Mouse (Mus musculus): ENCODE data around the gene Rnf141. TPM values are rescaled to one million over a fixed set of nuclear protein-coding genes. Genes with fewer than 3 reads are reported as not detected.
A peak's percentile ranks its signal among the peaks of the same experiment; 100 is the strongest.

Gene Rnf141
- total and polyA plus RNA-seq, 2 experiments from 2014 or later = 36.7 to 98.8 TPM

- TF ChIP-seq CTCF (IDR thresholded peaks at IDR 0.05; ENCODE audit: low read depth) = no peak
- ATAC-seq = no peak
Observed at GRCm38 (mm10) chr7:110810995-110811394, 33.3 kb downstream of the Rnf141 start.

GRCm38 (mm10) chr7:110809585-110810557 is 34.4 kb downstream of the Rnf141 start:
- H3K27me3 ChIP-seq (ENCODE audit: insufficient read depth, low read length) = no peaks in the 10 kb centered on the region
- no peaks in the 10 kb centered on the region for H3K9me3 ChIP-seq (ENCODE audit: low read length)
- peak overlapping the region; percentile 64; the same call in 1 of the 2 replicates for H3K27ac ChIP-seq
- H3K36me3 ChIP-seq (ENCODE audit: insufficient read depth, low read length) = 0 out of 2 replicates have a peak, but pooled peaks cover 7% of the 10 kb centered on the region
- H3K4me1 ChIP-seq (ENCODE audit: insufficient read depth, low read length) = no peaks in the 10 kb centered on the region
- no peak for TF ChIP-seq CTCF (IDR thresholded peaks at IDR 0.05; ENCODE audit: low read depth)
- no peak overlapping the region for H3K9ac ChIP-seq (replicated peaks; ENCODE audit: low read length)
- no peak overlapping the region for H3K4me2 ChIP-seq (ENCODE audit: low read depth, low read length)
- ATAC-seq (no peak), DNase-seq (ENCODE audit: low spot score) (peak; percentile 41)
- H3K4me3 ChIP-seq (ENCODE audit: low read length) = no peak overlapping the region
- 76% methylated on average over 18 of the region's 18 CpGs for WGBS

More at GRCm38 (mm10) chr7:110810995-110811394, 33.3 kb downstream of the Rnf141 start:
- 0 out of 2 replicates have a peak, but pooled peaks cover 7% of the 10 kb centered on the region for H3K36me3 ChIP-seq (ENCODE audit: insufficient read depth, low read length)
- no peak for DNase-seq (ENCODE audit: low spot score)
- no peak overlapping the region for H3K9ac ChIP-seq (replicated peaks; ENCODE audit: low read length)
- no peaks in the 10 kb centered on the region for H3K27me3 ChIP-seq (ENCODE audit: insufficient read depth, low read length)
- H3K27ac ChIP-seq = no peak overlapping the region
- H3K4me1 ChIP-seq (ENCODE audit: insufficient read depth, low read length) = no peaks in the 10 kb centered on the region
- no peaks in the 10 kb centered on the region for H3K9me3 ChIP-seq (ENCODE audit: low read length)
- no peak overlapping the region for H3K4me2 ChIP-seq (ENCODE audit: low read depth, low read length)
- WGBS = 63% methylated on average over 8 of the region's 8 CpGs
- no peak overlapping the region for H3K4me3 ChIP-seq (ENCODE audit: low read length)

DNA sequence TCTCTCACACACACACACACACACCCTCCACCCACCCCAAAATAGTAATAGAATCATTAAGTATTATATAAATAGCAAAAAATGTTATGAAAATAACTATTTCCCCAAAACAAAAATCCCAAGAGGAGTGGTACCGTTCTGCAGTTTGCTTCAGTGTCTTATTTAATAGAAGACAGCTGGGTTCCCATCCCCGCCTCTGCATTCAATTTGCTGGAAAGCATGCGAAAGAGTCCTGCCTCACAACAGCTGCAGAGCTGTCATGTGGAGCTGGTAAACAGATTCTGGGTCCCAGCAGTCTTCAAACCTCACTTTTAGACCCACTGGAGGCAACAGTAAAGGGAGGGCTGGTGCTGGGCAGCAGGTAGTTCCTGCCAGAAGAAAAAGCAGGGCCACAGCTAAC is 35.3 kb downstream of the Rnf141 start:
- Histone ChIP-seq H3K4me2 (ENCODE audit: low read depth, low read length) (no peak overlapping the region), H3K9me3 (ENCODE audit: low read length) (no peaks in the 10 kb centered on the region), H3K4me1 (ENCODE audit: insufficient read depth, low read length) (peaks cover 6% of the 10 kb centered on the region; the same call in 1 of the 2 replicates), H3K9ac (replicated peaks; ENCODE audit: low read length) (no peak overlapping the region), H3K36me3 (ENCODE audit: insufficient read depth, low read length) (0 out of 2 replicates have a peak, but pooled peaks cover 7% of the 10 kb centered on the region), H3K4me3 (ENCODE audit: low read length) (no peak overlapping the region), H3K27ac (0 out of 2 replicates have a peak overlapping the region, but pooled peaks have one; percentile 64), H3K27me3 (ENCODE audit: insufficient read depth, low read length) (no peaks in the 10 kb centered on the region)
- 41% methylated on average over 3 of the region's 3 CpGs for WGBS
- TF ChIP-seq CTCF (IDR thresholded peaks at IDR 0.05; ENCODE audit: low read depth) = no peak
- DNase-seq (ENCODE audit: low spot score) (no peak), ATAC-seq (no peak)

- Histone ChIP-seq H3K9me3 (ENCODE audit: low read length) (no peaks in the 10 kb centered on the region), H3K4me3 (ENCODE audit: low read length) (no peak overlapping the region), H3K9ac (replicated peaks; ENCODE audit: low read length) (no peak overlapping the region), H3K27me3 (ENCODE audit: insufficient read depth, low read length) (no peaks in the 10 kb centered on the region), H3K4me1 (ENCODE audit: insufficient read depth, low read length) (peaks cover 7% of the 10 kb centered on the region; the same call in 1 of the 2 replicates), H3K27ac (no peak overlapping the region; the same call in 1 of the 2 replicates), H3K4me2 (ENCODE audit: low read depth, low read length) (no peak overlapping the region), H3K36me3 (ENCODE audit: insufficient read depth, low read length) (0 out of 2 replicates have a peak, but pooled peaks cover 3% of the 10 kb centered on the region)
- ATAC-seq (no peak), DNase-seq (ENCODE audit: low spot score) (no peak)
- TF ChIP-seq CTCF (IDR thresholded peaks at IDR 0.05; ENCODE audit: low read depth) = no peak
- 89% methylated on average over 13 of the region's 13 CpGs for WGBS
Observed at GRCm38 (mm10) chr7:110807460-110808030, 36.7 kb downstream of the Rnf141 start.

DNA sequence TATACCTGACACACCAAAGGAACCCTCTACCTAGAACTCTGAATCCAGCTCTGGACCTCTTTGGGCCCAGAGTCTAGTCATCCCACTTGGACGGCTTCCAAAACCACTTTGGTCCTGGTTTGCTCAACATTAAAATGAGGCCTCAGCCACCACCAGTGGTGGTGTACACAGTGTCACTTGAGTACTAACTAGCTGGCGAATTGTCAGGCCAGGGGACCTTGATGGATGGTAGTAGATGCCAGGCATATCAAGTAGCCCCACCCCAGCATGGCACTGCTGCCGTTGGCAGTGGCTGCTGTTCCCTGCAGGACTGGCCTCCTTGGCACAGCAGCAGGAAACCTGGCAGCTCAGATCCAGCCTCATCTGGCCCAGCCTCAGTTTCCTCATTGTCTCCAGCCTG is 40.0 kb downstream of the Rnf141 start:
- peaks cover 7% of the 10 kb centered on the region; the same call in 1 of the 2 replicates for H3K4me1 ChIP-seq (ENCODE audit: insufficient read depth, low read length)
- ATAC-seq (peak; percentile 50), DNase-seq (ENCODE audit: low spot score) (peak; percentile 74)
- no peak overlapping the region for H3K4me2 ChIP-seq (ENCODE audit: low read depth, low read length)
- 56% methylated on average over 3 of the region's 3 CpGs for WGBS
- no peak for TF ChIP-seq CTCF (IDR thresholded peaks at IDR 0.05; ENCODE audit: low read depth)
- H3K4me3 ChIP-seq (ENCODE audit: low read length) = no peak overlapping the region
- no peaks in the 10 kb centered on the region for H3K9me3 ChIP-seq (ENCODE audit: low read length)
- no peaks in the 10 kb centered on the region for H3K36me3 ChIP-seq (ENCODE audit: insufficient read depth, low read length)
- H3K27me3 ChIP-seq (ENCODE audit: insufficient read depth, low read length) = no peaks in the 10 kb centered on the region
- H3K27ac ChIP-seq = no peak overlapping the region
- H3K9ac ChIP-seq (replicated peaks; ENCODE audit: low read length) = no peak overlapping the region

- Histone ChIP-seq H3K4me3 (ENCODE audit: low read length) (no peak overlapping the region), H3K27ac (no peak overlapping the region), H3K9ac (replicated peaks; ENCODE audit: low read length) (no peak overlapping the region), H3K4me1 (ENCODE audit: insufficient read depth, low read length) (peaks cover 7% of the 10 kb centered on the region; the same call in 1 of the 2 replicates), H3K36me3 (ENCODE audit: insufficient read depth, low read length) (no peaks in the 10 kb centered on the region), H3K27me3 (ENCODE audit: insufficient read depth, low read length) (no peaks in the 10 kb centered on the region), H3K9me3 (ENCODE audit: low read length) (no peaks in the 10 kb centered on the region), H3K4me2 (ENCODE audit: low read depth, low read length) (no peak overlapping the region)
- TF ChIP-seq CTCF (IDR thresholded peaks at IDR 0.05; ENCODE audit: low read depth) = no peak
- ATAC-seq (no peak), DNase-seq (ENCODE audit: low spot score) (no peak)
- WGBS = 95% methylated on average over 10 of the region's 10 CpGs
Observed at GRCm38 (mm10) chr7:110803131-110803530, 41.1 kb downstream of the Rnf141 start.

All from hindbrain, postnatal 0 days (tissue).